Mouse (Mus musculus): ENCODE results near the gene Dpyd.
A peak's percentile ranks its signal among the peaks of the same experiment; 100 is the strongest.

Gene Dpyd

DNA sequence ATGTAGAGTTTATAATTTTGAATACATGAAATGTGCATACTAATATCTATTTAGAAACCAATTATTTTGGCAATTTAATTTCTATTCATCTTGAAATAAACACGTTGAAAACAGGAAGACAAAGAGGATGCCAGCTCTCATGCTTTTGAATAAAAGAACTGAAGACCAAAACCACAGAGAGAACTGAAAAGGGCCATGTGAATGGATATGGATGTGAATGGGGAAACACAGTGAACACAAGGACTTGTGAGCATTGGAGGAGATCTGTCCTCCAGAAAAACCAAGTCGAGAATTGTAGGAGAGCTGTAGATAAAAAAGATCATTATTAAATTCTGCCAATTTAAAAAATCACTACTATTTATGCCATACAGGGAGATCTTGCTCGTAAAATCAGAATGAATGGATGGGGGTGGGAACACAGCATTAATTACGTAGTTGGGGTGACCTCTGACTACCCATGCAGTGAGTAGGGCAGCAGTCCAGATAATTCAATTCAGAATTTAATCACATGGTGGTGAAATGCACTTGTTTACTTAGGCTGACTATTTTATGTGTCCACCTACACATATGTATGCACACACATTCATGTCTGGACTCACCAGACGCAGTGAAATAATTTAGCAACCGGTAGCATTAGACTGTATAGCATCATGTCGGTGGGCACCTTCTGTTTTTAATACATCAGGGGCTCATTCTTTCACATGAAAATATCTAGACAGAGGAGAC lies 114.3 kb downstream of the Dpyd start:
- DNase-seq (ENCODE audit: inconsistent ontology term), result peak; percentile 11

DNA sequence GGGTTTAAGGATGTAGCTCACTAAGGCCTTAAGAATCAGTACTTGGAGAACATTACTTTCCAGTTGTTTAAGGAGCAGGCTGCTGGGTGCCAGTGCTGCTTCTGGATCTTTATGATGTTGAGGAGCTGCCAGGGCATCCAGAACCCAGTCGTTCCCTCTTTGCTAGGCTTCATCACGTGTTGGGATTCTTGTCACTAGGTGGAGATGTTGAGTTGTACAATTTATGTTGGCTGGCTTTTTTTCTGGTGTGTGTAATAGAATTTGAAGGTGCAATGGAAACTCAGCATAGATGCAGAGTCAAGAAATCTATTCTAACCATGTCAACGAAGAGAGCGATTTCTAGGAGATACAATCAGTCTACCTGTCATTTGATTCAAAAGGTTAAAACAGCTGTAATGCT lies 118.9 kb downstream of the Dpyd start:
- no peak for DNase-seq (ENCODE audit: inconsistent ontology term)

DNA sequence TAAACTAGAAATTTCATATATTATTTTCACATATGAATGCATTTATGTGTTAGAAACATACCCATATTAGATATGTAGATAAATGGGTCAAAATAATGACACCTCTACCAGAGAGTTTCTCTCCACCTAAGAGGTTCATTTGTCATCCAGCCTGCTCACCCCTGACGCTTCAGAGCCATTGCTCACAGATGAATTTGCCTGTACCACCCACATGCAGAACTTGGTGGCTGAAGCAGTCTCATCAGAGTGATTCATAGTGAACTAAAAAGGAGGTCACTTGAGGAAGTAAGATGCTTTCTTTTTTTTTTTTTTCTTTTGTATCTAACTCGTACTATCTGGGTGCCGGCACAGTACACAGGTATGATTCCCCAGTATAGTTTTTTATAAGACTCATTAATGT lies 188.3 kb downstream of the Dpyd start:
- DNase-seq (ENCODE audit: inconsistent ontology term), result no peak

DNA sequence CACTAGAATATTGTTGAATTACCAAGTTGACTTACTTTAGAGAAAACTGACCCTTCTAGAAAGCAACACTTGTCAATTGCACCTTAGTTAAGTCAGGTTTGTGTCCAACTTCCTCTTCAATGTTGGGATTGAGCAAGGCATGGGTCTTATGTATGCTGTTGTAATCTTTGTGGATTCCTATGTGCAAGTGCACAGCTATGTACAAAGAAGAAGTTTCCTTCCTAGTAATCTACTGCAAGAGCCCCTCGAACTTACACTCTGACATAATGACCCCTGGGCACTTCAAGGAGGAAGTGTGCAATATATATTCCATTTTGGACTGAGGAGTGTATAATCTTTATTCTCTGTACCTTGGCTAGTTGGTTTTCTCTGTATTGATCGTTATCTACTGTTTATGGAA lies 191.7 kb downstream of the Dpyd start:
- no peak for DNase-seq (ENCODE audit: inconsistent ontology term)

DNA sequence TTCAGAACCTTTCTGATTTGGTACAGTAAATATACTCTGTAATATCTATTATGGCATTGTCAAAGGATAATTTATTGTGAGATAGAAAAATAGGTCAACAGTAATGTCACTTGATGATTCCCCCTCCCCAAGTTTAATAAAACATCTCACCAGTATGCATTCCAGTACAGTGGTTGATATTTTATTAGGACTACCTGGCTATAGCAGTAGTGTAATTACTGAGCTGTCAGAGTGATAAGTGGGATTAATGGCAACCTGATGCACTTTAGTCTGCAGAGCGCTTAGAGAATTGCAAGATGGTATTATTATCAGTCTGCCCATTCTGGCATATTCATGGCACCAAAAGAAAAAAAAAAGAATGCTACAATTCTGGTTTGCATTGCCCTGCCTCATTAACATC lies 194.2 kb downstream of the Dpyd start:
- no peak for DNase-seq (ENCODE audit: inconsistent ontology term)

DNA sequence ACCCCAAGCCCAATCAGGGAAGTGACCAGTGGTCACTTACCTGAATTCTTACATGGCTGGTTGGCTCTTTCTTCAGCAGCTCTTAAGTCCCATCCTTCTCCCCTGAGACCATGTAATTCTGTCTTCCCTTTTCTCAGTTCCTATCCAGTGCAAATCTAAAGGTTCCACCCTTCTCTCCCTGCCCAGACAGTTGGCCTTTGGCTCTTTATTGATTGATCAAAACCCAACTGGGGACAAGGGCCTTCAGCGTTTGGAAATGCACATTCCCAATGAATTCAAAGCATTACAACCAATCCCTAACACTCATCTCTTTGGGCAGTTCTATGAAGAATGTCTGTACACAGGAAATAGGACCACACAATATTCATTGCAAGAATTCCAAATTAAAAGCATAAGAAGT lies 251.0 kb downstream of the Dpyd start:
- no peak for DNase-seq (ENCODE audit: inconsistent ontology term)

DNA sequence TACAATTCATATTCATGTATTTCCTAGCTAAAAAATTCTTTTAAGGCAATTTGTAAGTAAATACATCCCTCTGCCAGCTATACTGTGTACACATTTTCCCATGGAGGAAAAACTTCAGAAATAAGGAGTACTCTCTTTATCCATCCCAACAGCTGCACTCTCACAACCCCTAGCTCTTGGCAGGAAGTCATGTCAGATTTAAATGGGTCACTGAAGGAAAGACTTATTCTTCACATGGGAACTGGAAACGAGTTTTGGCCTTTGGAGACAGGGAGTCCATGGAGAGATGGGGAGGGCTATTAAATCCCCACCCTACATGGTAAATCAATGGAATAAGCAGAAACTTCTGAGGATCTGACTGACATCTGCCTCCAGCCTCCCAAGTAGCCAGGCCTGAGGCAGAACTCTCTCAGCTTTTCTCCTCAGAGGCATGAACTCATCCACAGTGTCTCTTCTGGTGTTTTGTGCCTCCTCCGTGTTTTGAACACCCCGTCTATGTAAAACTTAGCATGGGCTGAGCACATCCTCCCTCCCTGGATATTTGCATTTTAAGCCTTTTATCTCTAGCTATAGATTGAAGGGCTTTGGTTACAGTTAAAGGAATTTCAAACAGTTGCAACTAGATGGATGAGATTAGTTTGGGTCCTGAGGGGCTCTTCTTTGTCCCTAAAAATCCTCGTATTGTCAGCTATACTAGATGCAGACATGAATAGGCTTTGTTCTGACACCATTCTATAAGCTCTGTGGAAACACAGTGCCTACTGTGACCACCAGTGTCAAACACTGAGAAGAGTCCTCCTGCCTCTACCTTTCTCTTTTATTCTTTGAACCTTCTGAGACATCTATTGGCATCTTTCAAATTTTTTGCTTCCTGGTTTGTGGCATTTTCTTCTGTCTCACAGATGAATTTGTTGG lies 288.9 kb downstream of the Dpyd start:
- no peak for DNase-seq (ENCODE audit: inconsistent ontology term)

DNA sequence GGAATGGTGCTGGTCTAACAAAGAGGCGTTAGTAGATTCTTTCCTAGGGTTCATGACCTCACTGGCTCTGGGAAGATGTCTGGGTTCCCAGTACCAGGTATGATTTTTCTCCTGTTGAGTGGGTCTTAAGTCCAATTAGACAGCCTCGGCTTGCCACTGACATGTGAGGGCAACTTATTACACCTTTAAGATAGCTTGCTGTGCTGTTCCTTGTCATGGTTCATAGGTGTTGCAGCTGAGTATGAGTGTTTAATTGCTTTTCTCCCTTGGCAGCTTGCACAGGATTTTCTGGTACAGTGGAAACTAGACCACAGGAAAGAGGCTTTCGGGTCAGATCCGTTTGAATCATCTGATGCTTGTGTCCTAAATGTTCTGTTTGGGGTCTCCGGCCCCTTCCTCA lies 290.8 kb downstream of the Dpyd start:
- no peak for DNase-seq (ENCODE audit: inconsistent ontology term)

DNA sequence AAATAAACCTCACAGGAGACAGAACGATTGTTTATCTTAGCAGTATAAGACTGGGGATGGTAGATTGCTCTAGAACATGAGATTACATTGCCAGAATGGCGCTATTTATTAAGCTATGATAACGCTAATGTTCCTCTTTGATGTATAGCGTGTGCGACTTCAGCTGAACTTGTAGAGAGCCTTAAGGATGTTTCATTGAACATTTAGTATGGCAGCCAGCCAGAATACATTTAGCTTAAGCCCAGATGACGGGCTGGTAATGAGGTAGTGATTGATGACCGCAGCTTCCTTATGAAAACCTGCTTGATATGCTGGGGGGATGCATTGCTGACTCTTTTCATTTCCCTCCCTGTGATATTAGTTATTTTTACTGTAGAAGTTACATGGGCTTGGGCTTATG lies 293.5 kb downstream of the Dpyd start:
- DNase-seq (ENCODE audit: inconsistent ontology term), result no peak

DNA sequence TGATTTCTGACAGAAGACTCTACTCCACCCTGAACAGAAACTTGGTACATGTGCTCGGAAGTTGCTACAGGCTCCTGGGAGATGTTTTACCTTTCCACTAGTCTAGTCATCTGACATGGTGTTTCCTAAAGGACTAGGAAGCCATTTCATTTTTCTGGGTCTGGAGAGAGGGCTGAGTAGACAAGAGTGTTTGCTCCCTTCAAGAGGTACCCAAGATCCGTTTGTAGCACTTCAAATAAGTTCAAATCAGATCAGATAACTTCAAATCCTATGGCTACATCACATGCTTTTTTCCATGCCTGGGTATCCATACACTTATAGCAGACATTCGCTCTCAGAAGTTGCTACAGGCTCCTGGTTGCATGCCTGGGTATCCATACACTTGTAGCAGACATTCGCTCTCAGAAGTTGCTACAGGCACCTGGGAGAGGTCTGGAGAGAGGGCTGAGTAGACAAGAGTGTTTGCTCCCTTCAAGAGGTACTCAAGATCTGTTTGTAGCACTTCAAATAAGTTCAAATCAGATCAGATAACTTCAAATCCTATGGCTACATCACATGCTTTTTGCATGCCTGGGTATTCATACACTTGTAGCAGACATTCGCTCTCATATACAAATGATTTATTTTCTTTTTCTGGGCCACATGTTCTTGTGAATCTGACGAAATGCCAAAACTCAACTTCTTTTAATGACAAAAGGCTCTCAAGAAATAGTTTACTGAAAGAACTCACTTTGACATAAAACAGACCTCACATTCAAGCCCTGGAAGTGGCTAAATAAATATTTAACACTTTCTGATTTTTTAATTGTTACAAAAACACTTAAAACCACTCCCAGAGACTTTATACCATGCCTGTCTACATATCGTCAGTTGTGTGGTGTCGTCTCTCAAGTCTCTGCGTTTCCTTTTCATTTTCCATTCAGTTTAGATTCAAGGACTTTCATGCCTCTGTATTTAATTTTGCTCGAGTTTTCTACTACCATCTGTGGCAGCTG lies 307.5 kb downstream of the Dpyd start:
- no peak for DNase-seq (ENCODE audit: inconsistent ontology term)

DNA sequence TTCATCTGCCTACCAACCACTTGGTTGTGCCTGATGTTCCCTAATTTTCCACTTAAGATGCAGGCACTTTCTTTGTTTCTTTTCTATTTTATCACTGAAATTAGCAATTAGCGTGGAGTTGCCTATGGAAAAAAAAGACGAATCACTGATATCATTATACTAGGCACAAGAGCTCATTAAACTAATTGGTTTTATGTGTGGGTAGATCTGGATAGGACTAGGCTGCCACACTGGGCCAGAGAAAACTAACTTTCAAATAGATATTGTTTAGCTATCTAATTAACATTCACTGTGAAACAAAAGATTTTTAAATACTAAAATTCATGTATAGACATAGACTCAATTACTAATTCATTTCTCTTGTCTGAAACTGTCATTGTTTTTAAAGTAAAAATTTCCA lies 313.9 kb downstream of the Dpyd start:
- DNase-seq (ENCODE audit: inconsistent ontology term), result no peak

DNA sequence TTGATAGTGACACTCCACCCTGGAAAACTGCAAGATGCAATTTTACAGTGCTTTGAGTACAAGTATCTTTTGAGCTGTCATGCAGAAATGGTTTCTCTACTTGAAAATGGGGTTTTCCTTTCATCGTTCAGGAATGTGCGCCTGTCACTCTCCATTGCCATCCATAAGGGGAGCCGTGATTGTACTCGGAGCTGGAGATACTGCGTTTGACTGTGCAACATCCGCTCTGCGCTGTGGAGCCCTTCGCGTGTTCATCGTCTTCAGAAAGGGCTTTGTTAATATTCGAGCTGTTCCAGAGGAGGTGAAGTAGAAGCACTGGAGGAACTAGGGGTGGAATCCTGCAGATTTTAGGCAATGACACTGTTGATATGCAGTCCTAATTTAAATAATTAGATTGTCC lies 337.1 kb downstream of the Dpyd start:
- DNase-seq (ENCODE audit: inconsistent ontology term), result peak; percentile 19

DNA sequence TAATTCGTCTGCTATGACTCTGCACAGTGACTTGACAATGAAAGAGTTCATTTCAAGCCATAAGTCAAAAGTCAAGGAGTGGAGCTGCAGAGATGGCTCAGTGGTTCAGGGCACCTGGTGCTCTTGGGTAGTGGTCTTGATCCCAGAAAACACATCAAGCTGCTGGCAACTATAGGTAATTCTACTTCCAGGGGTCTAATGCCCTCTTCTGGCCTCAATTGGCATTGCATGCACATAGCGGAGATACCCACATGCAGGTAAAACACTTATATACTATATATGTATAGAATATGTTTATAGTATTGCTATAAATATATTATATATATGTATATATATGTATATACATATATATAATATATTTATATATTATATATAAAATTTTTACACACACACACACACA lies 429.4 kb downstream of the Dpyd start:
- DNase-seq (ENCODE audit: inconsistent ontology term), result no peak

DNA sequence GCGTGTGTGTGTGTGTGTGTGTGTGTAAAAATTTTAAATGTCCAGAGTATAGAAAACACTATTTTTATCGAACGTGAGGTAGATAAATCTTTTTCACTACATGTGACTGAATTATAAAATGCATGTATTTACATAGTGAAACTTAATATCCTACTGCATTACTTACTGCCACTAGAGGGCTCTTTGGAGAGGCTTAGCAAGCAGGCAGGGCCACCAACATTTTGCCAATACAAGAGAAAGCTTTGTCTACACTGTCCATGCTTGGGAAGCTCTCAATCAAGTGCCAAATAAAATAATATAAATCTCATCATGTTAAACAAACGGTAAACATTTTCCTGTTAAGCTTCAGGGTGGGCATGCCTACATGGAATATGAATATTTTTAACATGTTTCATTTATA lies 429.9 kb downstream of the Dpyd start:
- DNase-seq (ENCODE audit: inconsistent ontology term), result peak; percentile 12

DNA sequence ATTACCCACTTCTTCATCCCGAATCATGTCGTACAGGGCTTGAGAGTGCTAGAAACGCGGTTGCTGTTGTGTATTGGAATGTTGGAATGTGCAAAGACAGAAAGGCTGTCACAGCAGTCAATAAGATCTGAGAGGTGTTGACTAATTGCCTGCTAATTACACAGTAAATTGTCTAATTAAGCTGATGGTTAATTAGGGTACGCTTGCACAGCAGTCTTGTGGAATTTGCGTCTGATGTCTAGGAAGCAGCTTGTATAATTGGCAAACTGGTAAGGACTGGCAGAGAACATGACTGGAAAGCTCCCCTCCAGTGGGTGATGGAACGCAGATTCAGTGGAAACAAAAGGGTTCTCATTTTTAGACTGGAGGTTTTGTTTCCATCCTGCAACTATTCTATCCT lies 459.3 kb downstream of the Dpyd start:
- peak; percentile 92 for DNase-seq (ENCODE audit: inconsistent ontology term)

DNA sequence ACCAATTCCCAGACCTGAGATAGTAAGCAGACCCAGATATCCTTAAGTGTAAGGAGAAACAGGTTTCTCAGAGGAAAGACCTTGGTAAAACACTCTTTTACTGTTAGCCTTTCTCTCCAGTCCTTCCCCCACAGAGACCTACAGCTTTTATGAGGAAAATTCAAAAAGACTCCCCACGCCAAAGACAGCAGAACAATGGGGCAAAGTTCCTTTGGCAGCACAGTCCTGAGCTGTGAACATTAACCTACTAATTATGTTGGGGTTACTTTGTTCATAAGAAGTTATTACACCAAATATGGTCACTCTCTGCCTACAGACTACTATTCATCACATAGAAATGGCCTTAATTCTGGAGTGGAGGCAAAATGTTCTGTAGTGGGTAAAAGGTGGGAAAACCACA lies 480.7 kb downstream of the Dpyd start:
- DNase-seq (ENCODE audit: inconsistent ontology term), result no peak

DNA sequence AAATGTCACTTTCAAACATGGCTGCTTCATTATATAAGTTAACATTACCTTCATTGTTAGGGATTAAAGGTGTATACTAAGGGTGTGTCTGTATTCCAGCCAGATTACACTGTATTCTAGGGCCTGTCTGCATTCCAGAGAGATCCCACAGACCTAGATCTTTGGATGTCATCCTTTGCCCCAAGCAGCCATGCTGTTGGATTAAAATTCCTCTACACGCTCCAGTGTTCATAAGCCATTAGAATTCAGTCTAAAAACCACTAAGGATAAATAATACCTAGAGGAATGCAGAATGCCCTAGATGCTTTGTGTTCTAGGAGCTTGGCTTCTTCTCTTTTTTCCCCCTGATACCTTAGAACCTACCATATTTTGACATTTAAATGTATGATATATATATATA lies 494.2 kb downstream of the Dpyd start:
- DNase-seq (ENCODE audit: inconsistent ontology term), result peak; percentile 66

DNA sequence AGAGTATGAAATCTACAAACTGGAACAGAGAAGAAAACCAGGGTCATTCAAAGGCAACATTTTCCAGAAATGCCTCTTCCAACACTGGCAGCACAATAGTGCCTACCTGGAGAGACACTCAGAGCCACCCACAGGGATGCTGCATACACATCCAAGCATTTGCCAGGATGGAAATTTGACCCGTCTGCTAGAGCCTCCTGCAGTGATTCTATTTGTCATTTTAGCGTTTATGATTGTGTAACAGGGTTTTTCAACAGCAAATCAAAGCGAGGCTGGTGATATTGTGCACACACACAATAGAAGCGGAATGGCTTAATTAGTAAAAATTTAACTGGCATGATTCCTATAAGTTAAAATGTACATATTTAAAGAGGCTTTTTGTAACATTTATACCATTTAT lies 501.3 kb downstream of the Dpyd start:
- DNase-seq (ENCODE audit: inconsistent ontology term), result no peak

DNA sequence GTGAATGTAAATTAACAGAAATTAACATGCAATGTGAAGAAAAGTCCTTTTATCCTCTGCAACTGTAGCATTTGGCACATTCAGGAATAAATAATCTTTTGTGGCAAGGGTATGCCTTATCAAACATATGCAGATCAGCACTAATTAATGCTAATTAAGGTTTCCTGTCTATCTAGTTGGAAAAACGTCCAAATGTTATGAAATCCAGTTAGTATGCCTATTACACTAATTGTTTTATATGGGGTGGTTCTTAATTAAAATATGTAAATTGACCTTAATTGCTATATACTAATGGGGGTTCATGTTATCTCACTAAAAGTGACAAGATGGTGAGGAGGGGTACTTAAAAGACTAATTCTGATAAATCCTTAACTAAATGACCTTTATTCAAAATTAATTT lies 501.7 kb downstream of the Dpyd start:
- no peak for DNase-seq (ENCODE audit: inconsistent ontology term)

DNA sequence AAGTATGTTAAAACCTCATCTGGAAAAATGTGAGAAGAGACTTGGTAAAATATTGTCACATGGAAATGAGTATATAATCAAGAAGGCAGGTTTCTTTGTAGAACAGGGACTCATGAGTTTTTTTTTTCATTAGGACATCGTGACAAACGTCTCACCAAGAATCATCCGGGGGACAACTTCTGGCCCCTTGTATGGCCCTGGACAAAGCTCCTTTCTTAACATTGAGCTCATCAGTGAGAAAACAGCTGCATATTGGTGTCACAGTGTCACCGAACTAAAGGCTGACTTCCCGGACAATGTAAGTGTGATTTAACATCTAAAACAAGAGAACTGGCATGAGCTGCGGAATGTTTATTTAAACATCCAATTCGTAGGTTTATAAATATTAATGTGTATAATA lies 502.8 kb downstream of the Dpyd start:
- DNase-seq (ENCODE audit: inconsistent ontology term), result no peak

DNA sequence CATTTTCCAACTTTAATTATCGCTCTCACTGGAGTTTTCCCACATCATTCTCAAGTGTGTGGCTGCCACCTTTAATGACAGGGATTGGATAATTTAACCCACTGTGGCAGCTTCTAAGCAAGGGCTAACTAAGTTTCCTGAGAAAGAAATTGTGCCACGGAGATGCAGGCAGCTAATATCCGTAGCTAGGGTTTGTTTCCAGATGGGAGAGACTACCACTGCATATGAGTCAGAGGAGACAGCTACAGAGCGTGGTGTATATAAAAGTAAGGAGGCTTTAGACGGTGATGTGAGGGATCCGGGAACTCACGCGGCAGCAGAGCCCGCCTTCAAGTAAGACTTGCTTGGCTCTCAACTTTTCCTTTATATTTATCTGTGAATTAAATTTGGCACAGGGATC lies 505.3 kb downstream of the Dpyd start:
- DNase-seq (ENCODE audit: inconsistent ontology term), result no peak

DNA sequence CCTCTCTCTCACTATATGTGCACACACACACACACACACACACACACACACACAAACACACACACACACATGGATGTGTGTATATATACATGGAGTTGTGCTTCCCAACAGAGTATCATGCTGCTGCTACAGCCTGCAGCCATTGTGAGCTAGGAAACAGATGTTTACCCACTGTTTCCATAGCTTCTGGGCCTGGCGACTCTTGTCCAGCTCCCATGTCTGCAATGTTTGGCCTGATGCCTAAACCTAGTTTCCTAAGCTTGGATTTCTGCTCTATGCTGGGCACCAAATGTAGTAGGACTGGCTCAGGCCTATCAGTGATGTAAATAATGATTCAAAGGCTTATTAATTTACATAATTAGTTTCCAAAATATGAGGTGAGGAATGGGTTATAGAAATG lies 524.7 kb downstream of the Dpyd start:
- no peak for DNase-seq (ENCODE audit: inconsistent ontology term)

All from Muller cell, postnatal 12 days (primary cell).